Mouse (Mus musculus) kidney, adult 11 months (tissue): ENCODE results near the gene P2rx5.

Source experiments
- DNase-seq: peaks from one replicate; pipeline ENCODE4 v3.0.0; 2022

The P2rx5 gene

GRCm38 (mm10) chr11:73159957-73160810, at the start of gene P2rx5:
Gene P2rx5 (plus strand): TSS chr11:73160421.
- peak; percentile 58 for DNase-seq

DNA sequence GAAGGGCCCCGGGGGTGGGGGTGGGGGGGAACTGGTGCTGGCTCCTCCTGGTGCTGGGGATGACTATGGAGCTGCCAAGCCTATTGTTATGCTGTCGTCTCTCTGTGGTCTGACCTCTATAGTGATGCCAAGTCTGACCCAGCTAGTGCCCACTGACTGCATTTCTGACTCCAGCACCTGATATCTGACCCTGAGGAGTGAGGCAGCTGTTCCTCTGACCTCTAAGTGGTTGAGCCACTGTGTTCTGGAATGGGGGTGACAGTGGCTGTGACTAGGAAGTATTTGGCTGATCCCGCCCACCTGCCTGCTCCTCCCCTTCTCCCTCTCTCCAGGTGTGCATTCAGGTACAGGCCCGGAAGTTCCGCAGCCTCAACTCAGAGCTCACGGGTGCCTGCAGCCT, 48.8 kb upstream of the P2rx5 start:
- no peak for DNase-seq

DNA sequence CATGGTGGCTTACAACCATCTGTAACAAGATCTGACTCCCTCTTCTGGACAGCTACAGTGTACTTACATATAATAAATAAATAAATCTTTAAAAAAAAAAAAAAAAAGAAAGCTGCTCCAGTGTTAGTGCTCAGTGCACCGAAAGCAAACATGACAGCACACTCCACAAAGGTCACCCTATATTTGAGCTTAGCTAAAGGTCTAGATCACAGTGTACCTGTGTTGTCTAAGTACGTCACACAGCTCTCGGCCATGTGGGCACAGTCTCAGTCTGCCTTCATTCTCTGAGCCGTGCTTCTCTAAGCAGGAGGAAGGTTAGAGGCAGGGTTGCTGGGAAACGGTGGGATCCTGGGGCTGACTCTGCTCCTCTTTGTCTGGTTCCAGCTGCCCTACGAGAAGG, 33.7 kb upstream of the P2rx5 start:
- DNase-seq = no peak

GRCm38 (mm10) chr11:73131020-73131419, 29.2 kb upstream of the P2rx5 start:
- DNase-seq = peak; percentile 37

DNA sequence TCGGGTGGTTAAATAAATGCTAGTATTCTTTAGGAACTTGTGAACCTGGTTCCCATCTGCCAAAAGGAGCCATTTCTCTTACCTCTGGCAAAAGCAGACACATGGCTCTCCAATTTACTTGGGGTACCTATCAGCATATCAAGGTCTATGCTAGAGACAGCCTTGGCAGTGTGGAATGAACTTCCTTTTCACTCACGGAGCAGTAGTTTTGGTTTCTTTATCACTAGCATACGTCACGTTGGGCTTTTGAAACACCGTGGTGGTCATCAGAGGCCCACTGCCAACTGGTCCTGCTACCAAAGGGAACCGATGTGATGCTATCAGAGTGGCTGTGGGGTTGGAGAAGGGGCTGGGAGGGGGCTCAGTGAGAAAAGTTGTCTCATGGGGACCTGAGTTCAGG, 27.2 kb upstream of the P2rx5 start:
- DNase-seq = no peak

DNA sequence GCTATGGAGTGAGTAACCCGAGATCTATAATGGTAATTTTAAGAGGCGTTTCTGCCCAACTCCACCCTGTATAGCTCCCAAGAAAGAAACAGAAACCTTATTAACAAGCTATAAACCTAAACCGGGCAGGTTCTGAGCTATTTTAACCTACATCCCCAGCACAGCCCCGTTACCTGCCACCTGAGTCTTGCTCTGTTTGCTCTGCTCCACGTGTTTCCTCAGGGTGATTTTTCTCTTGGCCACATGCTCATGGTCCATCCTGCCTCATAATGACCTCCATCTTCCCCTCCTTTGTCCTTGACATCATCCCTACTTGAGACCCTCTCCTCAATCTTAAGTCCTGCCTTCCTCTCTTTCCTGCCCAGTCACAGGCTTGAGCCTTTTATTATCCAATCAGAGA, 26.0 kb upstream of the P2rx5 start:
- DNase-seq = no peak

GRCm38 (mm10) chr11:73136587-73136986, 23.6 kb upstream of the P2rx5 start:
- no peak for DNase-seq

- no peak for DNase-seq
These were observed 23.1 kb upstream of the P2rx5 start for GRCm38 (mm10) chr11:73137116-73137515.

DNA sequence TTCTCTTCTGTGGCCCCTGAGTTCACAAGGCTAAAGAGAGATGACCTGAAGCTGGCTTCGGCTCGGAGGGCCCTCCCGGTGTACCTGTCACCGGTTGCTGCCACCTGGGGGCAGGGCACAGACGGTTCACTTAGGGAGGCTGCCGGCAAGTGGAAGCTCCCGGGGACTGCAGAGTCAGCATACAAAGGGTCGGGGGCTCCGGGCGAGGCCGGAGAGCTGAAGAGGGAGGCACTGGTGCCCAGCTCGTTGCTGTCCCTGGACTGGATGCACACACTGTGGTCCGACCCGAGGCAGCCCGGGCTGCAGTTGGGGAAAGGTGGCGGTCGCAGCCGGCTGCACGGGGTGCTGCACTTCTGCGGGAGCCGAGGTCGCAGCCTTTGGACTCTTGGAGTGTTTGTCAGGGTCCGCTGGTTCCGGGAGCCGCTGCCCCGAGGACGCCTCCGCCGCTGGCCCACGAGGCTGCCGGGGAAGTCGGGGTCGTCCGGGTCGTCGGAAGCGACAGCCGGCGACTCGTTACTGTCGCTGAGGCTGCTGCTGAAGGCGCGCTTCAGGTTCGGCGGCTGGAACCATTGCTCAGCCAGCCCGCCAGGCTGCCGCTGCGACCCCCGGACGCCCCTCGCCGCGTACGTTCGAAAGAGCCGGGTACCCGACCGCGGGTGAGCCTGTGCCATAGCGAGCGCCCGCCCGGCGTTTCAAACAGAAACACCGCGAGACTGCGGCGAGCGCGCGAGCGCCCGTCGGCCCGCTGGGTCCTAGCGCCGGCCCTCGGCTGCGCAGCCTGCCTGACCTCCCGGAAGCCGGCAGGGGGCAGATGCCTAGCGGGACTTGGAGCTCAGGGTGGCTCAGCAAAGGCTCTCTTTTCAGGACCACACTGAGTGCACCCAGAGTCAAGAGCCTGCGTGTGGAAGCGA, 22.4 kb upstream of the P2rx5 start, which contains the start of gene Haspin:
Gene Haspin (minus strand): TSS at position 704 of the 911 bp plus-strand sequence.
- peak; percentile 88 for DNase-seq

DNA sequence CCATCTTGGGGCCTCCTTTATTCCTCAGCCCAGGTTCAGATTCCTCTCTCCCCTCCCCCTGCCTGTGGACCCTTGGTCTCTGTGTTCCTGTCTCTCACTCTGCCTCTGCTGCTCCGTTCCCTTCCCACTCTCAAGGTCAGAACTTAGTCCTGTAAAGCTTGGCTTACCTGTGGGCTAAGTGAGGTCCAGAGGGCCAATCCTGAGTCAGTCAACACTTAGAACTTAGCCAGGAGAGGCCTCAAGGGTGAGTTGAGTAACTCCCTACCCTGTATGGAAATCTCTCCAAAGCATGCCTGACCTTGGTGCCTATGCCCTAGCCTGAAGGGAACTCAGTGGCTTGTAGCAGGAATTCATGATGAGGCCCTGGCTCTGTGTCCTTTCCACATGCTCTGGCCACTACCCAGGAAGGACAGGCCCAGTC, 15.9 kb upstream of the P2rx5 start:
- DNase-seq = peak; percentile 87

- DNase-seq = peak; percentile 63
These were observed 13.9 kb upstream of the P2rx5 start for GRCm38 (mm10) chr11:73146026-73146974.

DNA sequence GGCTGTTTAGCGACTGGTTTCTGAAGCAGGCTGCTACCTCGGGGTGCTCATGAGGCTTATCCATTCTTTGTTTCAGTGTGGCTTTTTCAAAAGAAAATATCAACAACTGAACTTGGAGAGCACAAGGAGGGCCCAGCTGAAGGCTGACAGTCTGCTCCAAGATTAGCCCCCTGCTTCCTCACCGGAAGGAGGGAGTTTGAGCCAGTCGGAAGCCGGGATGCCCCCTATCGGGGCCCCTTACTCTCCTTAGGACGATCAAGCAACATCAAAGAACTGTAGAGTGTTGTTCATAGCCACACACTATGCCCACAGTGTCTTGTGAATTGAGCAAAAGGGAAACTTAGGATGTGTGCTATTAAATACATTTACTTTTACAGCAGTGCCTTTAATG, 13.3 kb upstream of the P2rx5 start:
- DNase-seq = no peak

DNA sequence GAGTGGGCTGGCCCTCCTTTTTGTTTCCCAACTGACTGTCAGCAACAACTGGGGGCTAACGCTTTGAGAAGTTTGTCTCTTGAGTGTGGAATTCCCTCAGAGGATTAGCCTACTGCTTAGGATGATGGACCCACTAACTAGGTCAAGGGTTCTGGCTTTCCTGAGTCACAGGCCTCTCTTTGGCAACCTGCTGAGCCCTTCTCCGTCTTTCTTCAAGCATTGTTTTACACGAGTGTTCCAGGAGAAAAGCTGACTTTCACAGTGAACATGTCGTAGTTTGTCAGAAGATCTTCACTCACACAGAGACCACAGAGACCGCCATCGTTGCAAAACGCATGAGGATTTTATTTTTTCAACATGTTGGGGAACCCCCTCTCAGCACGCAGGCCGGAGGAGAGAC, 12.0 kb upstream of the P2rx5 start:
- DNase-seq = no peak

GRCm38 (mm10) chr11:73155071-73155470, 5.2 kb upstream of the P2rx5 start:
- no peak for DNase-seq

DNA sequence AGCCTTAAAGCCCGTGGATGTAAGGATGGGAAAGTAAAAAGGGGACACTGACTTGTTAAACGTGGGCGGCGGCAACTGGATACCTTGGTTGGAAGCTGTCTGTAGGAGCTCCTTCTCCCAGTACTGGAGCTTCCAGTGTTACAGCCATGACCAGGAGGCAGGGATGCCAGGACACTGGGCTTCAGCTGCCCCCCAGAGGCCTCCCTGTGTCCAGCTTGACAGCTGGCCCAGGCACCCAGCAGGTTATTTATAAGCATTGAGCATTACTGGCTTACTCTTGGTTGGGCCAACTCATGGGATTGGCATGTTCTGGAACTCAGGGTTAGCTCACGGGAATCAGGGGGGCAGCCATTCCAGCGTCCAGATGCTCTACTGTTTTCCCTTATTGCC, 585 bp downstream of the P2rx5 start:
- peak; percentile 74 for DNase-seq

GRCm38 (mm10) chr11:73161616-73162015, 1.4 kb downstream of the P2rx5 start:
- DNase-seq = no peak

GRCm38 (mm10) chr11:73162284-73162683, 2.1 kb downstream of the P2rx5 start:
- DNase-seq = peak; percentile 37

GRCm38 (mm10) chr11:73168071-73168470, 7.8 kb downstream of the P2rx5 start:
- peak; percentile 77 for DNase-seq

DNA sequence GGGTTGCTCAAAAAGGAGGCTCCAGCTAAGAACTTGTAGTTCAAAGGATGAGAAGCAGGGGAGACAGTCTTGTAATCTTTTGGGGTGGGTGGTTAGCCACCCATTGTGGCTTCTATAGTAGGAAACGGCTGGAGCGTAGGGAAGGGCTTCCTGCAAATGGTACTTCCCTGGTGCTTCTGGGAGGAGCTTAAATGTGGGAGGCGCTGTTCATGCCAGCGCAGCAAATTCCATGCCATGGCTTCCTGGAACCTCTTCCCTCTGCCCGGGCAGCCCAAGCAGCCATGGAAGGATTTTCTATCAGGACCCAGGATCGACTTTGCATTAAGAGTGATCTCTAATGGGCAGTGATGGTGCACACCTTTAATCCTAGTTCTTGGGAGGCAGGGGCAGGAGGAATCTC, 8.4 kb downstream of the P2rx5 start:
- DNase-seq = no peak

DNA sequence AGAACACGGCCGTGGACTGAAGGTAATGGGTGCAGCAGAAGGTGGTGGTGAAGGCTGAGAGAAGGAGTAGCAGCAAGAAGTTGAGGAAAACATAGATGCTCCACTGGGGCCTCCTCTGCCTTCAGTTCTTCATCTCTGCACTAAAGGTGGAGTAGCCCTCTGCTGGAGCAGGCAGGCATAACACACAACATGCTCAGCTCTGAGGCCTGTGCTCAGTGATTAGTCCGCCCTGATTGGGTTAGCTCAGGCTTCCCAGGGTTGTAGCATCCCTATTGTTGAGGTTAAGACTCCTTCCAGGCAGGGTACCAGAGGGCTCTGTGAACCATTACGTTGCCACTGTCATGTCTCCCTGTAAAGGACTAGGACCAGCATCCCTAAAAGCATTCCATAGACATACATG, 9.0 kb downstream of the P2rx5 start:
- DNase-seq = peak; percentile 64

DNA sequence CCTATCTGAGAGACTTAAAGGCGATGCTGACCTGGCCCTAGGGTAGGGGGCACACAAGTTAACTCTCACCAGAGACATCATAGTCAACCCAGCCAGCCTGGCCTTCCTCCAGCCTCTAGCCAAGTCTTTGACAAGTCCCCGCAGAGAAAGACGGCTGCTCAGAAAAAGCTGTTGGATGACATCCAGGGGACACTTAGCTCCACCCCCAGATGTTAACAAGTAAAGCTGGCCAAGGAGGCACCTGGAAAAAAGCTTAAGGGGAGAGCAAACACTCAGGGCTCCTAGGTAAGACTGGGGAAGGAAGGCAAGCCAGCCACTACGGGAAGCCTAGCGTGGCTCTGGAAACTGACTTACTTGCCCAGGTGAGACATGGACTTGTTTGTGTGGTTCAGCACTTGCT, 12.0 kb downstream of the P2rx5 start:
- peak; percentile 93 for DNase-seq

GRCm38 (mm10) chr11:73175612-73176011, 15.4 kb downstream of the P2rx5 start:
- DNase-seq = peak; percentile 96

GRCm38 (mm10) chr11:73176186-73176585, 16.0 kb downstream of the P2rx5 start:
- DNase-seq = no peak
